Mouse (Mus musculus) adipocyte (in vitro differentiated cells): ENCODE results near the gene Csf2.
"Not testable (repeated sequence)": the region's sequence is repeated elsewhere in the genome, so short reads cannot be mapped to it uniquely, and the experiment has no call there.

Source experiments
- DNase-seq: peaks from one replicate; pipeline ENCODE4 v3.0.0-alpha.2; 2016; ENCODE audit warnings: low spot score

The Csf2 gene

DNA sequence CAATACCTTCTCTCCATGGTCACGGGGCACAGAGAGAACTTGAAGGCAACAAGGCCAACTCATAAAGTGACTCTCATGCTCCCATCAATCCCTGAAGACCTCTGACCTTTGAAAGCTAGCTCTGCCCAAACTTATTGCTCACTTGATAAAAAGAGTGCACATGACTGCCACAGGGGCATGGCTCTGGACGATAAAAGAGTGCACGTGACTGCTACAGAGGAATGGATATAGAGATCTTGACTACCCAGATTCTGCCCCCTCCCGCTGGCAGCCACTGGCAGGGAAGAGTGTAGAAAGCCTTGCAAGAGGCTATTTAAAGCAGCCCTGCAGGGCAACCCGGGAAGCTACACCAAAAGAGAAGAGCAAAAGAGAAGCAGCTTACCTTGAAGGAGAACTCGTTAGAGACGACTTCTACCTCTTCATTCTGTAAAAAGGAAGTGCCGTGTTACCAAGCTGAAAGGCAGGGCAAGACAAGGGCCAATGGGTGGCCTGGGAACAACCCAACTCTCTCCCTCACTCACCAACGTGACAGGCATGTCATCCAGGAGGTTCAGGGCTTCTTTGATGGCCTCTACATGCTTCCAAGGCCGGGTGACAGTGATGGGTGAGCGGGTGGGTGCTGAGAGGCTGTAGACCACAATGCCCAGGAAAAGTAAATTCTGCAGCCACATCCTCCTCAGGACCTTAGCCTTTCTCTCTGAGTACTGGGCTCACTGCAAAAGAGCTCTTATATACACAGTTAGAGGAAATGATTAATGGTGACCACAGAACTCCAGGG, at the start of gene Csf2:
Csf2 (minus strand) TSS at position 728 of the 778 bp plus-strand sequence.
- no peak for DNase-seq

DNA sequence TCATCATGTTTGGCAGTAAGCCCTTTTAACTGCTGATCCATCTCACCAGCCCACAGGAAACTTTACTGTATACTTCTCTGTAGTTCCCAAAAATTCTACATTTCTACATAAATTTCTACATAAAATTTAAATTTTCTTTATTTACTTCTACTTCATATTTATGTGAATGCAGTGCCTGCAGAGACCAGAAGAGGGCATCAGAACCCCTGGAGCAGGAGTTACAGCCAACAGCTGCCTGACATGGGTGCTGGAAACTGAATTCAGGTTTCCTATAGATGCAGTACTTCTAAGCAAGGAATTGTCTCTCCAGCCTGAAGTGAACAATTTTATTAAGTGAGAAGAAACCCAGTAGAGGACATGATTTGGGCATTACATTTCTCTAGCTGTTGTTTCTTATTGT, 49.3 kb upstream of the Csf2 start:
- DNase-seq: no peak

DNA sequence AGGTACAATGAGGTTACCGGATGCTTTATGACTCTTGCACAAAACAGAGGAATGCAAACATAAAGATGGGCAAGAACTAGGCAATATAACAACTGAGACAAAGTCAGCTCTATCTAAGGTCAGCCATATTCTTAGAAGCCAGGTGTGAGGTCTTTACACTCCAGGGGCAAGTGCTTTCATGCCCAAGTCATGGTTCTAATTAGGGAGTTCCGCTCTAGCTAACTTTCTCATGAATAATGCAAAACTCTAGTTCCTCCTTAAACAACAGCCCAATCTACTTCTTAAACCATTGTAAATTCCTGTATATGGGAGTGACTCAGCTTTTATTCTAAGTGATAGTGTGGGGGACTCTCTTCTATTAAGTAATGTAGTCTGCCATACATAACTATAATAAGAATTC, 48.0 kb upstream of the Csf2 start:
- not testable (repeated sequence) for DNase-seq

DNA sequence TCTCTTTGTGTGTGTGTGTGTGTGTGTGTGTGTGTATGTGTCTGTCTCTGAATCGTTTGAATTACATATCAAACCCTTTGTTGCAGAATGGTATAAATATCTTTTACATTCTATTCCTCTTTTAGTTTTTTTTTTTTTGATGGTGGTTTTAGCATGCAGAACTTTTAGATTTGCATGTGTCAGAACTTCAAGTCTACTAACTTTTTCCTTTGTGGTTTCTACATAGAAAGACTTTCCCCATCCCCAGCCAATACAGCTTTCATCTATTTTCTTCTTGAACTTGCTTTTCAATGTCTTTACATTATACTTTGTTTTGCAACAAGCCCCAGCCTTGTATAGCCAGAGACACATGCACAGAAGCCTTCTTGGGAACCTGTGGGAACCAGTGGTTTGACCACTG, 47.3 kb upstream of the Csf2 start:
- DNase-seq: no peak

DNA sequence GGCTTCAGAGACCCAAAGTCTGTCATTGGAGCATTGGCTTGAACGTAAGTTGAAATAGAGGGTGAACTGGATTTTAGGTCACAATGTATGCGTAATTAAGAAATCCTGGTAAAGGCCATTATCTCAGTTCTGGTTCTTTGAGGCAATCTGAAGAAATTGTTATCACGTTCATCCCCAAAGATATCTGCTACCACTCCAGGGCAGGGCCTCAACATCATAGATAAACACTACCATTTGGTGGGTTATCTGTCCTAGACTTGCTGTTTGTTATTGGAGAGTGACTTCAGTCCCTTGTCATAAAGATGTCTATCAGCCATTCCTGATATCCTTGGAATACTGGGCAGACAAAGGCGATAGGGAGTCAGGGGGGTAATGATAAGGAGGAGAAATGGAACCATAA, 46.5 kb upstream of the Csf2 start:
- DNase-seq: no peak

DNA sequence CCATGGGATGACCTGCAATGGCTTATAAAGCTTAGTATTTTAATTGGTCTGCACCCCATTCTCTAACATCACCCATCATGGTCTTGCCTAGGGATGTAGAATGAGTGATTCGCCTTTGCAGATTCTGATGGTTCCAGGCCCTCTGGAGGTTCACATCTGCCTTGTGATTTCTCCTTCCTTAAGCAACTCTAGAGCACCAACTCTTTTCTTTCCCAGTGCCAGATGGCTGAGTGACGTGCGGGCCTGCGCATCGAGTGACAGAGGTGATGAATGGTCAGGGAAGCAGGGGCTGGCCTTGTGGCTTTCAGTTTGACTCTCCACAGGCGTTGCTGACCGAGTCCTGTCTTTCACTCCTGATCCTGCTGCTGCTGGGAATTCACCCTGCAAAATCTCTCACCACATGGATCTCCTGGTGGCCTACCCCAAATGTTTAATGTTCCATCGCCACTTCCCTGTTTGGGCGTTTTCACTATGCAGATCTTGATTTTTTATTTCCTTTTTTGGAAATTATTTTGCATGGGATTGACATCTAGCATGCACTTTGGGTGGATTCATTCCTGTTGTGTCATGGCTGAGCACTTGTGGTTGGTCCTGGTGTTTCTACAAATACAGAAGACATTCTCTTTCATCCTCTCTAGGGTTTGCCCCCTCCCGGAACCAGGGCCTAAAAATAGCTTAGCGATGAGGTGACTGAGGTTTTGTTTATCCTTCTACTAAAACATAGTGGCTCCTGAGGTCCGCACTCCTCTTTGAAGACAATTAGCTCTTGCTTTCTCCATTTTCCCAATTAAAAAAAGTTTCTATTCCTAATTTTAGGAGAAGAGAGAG, 44.7 kb upstream of the Csf2 start:
- no peak for DNase-seq

DNA sequence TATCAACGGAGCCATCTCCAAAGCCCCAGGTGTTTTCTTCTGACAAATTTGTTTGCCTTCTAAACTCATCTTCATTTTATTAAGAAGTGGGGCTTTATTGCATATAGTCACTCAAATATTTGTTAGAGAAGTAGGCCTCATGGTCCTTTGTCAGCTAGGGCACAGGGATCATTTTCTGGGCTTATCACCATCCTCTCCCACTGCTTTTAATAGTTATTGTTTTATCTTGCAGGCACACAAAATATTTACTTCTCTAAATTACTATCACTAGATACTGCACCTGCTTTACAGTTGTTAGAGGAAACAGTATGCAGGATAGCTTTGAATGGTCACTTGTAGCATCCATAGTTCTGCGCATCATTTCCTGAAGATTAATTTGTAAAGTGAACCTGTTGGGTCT, 42.7 kb upstream of the Csf2 start:
- no peak for DNase-seq

DNA sequence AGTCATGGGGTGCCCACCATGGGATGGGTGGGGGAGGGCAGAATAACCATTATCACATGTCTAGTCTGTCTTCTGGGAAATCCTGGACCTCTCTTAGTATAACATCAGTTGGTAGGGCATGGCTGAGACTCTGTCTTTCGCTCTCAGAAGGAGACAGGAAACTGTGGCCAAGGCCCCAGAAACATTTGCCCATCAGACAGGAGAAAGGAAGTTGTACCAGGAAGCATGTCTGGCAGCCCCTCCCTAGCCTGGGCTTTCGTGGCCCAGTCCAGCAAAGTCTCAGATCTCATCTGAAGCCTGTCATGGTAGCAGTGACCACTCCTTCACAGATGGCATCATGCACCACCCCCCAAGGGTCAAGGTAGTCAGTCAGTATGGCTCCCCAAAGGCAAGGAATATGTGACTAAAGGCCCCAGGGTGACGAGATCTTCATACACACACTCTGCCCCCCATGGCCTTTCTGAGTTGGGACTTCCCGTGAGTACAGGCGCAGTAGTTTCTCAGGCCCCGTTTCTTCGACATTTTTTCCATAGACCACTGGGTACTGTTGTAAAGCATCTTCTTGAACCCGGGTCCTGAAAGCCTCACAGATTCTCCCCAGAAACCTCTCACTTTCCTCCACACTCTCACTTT, 38.5 kb upstream of the Csf2 start:
- DNase-seq: no peak

DNA sequence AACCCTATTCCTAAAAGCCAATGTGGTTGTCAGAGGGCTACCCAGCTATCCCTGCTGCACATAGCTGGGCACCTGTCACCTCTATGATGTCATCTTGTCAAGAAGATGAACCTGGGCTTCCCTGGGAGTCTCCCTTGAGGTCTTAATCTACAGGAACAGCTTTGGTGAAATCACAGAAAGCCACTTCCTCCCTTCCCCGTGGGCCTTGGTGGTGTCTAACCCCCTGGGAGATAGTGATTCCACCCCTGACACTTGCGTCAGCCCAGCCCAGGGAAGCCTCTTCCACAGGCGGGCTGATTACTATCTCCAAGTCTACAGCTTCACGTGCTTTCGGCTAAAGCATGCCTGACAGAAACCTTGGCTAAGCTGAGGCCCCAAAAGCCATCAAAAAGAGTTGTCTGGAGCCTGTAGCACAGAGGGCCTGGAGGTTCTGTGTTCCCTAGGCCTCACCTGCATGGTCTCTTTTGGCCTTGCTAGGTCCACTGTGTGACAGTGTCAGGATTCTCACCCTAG, 22.0 kb upstream of the Csf2 start:
- no peak for DNase-seq

DNA sequence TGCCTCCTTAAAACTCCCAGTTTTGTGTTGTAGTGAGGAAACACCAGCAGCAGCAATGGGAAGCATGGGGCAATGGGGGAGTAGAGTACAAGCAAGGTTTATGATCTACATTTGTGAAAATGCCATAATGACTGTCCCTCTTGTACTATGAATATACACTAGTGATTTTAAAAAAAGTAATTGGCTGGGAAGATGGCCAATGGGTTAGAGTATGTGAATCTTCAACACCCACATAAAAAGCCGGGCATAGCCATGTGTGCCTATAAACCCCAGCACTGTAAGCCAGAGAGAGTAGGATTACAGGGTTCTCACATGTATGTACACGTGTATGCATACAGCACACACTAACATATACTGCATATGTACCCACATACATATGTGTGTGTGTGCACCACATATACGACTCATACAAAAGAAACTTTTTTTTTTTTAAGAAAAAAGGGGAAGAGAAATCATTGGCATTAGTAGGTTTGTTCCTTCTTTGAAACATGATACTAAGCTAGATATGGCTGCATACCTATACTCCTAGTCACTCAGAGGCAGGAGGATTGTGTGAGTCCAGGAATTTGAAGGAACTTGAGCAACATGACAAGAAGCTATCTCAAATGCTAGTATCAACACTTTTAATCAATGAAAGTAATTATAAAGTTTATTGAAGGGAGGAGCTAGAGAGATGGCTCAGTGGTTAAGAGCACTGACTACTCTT, 19.9 kb upstream of the Csf2 start:
- DNase-seq: no peak

DNA sequence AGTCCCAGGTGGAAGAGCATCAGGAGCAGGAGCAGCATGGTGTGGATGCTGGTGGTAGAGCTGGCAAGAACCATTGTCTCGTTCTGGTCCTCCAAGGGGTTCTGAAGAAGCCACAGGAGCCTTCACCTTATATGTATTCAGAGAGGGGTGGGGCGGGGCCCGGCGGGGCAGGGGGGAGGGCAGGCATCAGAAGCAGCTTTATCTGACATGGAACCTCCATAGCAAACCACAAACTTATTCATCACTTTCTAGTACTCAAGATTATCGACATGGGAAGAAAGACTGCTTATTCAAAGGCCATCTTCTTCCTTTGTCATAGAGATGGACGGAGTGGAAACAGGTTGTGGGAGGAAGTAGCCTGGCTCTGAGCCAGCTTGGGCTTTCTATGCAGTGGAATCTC, 17.7 kb upstream of the Csf2 start, which contains the start of gene Il3:
Il3 (minus strand) TSS at position 101 of the 400 bp plus-strand sequence.
- DNase-seq: no peak

DNA sequence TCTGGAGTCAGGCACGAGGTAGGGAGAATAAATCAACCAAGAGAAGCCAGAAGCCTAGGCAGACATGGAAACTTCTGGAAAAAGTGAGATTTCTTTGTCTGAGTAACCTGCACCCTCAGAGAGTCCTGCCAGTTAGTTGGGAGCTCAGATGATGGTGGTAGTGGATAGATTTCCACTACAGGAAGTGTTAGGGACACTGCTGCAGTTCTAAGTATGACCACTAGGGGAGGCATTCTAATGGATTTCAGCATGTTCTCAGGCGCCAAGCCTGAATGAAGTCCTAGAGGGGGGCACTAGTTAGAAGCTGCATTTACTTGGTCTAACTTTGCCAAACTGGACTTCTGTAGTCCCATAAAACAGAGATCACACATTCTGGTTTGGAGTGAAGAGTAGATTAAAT, 15.1 kb upstream of the Csf2 start:
- DNase-seq: peak; percentile 50

DNA sequence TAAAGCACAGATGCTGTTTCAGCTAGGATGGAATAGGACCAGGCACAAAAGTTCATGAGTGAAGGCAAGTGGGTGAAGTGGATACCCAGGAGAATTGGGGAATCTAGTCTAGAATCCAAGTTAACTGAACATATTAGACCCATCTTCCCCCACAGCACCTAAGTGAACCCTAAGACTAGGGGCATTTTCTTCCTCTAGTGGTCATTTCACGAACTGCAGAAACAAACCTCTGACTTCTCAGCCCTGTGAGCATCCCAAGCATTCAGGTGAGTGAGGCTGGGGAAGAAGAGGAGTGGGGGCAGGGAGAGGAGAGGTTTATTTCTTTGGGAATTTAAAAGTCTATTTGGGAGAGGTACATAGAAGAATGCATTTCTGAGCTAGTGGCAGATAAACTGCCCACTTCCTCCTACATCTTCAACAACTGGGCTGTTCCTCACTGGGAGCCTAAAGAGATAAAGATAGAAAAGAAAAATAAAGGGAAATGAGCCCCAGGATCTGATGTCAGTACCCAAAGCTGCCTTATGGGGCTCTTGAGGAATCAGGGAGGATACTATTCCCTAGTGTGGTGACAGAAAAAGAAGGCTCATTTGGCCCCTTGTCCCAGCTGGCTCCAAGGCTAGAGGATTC, 14.1 kb upstream of the Csf2 start:
- DNase-seq: no peak

DNA sequence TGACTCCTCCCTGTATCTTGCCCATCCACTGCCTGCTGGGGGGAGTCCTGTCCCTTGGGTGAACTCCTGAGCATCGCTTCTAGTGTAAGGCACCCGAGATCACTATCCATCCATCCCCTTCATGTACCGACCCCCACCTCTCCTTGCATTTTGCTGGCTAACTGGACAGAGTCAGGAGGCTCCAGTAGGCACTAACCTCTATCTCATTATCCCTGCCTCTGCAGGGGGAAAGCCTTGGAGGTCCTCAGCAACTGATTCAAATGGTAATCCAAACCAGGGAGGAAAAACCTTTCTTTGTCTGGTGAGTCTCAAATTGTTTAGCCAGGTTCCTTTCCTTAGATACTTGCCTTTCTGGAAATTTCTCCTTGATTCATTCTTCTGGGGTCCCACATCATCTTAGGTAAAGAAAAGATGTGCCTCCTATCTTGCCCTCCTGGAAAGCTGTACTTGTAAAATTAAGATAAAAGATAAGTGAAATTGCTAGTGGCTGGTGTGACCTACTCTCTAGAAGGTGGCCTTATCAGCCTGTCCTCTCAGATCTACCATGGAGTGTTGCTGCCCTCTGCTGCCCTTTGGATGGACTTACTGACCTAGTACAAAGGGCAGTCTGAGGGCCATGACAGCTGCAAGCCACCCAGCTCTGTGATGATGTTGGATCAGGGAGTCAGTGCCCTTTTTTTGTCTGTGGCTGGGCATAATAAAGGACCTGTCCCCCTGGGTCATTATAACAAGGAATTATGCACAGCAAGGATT, 7.3 kb upstream of the Csf2 start:
- DNase-seq: peak; percentile 89

DNA sequence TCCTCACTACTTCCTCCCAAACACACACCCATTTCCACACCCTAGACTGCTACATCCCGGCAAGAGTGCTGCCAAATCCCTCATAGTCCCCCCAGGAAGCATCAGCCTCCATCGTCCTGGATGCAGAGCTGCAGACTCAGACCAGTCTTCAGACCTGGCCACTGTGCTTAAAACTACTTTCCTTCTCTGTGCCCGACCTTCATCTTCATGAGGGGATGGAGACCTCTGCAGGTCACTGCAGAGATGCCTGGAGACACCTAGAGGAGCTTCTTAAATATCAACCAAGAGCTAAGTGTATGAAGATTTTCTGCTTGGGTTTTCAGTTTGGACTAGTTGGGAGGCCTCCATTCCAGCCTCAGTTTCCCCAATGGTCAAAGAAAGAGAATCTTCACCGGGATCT, 4.6 kb upstream of the Csf2 start:
- peak; percentile 15 for DNase-seq

DNA sequence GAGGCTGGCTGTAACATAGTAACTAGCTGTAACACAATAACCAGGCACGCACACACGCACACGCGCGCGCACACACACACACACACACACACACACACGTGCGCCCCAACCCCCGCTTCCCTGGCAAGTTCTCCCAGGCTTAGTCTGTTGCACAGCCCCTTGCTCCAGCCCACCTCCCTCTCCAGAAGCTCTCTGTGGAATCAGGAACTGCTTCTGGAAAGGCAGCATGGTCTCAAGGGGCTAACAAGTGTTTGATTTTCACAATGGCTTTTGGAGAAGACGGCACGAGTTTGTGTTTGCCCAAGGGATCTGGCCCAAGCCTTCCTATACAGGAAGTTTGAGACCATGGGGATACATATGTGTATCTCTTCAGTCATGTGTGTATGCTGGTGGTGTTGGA, 1.1 kb upstream of the Csf2 start:
- no peak for DNase-seq

DNA sequence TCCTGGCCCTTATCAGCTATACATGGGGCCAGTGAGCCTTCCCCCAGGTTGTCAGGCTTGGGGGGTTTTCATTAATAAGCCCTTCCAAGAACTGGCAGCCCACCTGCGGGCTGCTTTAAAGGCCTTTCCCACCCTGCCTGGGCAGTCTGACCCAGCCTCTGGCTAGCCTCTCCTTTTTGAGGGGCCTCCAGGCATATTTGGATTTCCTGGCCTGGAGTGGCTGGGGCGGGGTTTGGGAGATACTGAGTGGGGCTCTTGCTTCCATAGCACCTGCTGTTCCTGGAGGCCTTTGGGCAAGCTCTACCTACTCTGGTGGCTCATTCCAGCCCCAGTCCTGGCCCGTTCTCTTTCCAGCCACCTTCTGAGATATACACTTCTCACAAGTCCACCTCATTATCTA, 281 bp upstream of the Csf2 start:
- DNase-seq: no peak

DNA sequence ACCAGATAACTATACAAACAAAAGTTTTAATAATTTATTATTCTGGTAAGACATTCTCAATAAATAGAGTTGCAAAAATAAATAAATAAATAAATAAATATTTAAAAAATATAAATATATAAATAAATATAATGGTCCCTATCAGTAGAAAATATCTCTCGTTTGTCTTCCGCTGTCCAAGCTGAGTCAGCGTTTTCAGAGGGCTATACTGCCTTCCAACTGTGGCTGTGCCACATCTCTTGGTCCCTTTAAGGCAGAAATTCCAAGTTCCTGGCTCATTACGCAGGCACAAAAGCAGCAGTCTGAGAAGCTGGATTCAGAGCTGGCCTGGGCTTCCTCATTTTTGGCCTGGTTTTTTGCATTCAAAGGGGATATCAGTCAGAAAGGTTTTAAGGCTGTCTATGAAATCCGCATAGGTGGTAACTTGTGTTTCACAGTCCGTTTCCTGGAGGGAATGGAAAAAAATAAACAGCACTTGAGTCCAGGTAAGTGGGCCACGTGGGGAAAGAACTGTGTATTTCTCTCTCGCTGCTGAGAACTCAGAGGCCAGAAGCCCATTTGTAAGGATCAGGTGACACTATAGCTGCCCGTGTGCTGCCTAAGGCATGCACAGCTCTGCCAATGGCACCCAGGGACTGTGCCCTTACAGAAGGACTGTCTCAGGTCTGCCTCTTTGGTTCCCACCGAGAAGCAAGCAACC, 2.1 kb downstream of the Csf2 start:
- DNase-seq: no peak

DNA sequence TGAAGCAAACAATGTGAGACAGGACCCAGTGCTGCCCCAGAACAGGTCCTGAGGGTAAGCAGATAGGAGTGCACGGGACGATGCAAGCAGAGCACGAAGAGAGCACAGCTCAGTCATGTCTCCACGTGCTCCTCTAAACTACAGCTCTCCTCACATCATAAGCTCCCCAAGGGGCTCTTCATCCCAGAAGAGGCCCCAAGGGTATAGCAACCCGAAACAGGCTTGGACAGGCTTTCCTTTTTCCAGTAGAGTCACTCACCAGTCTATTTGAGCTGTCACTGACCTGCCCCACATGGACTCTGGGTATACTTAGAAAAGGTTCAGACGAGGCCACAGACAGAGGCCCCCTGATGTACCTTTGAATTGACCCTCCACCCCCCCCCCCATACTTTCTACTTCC, 5.0 kb downstream of the Csf2 start:
- no peak for DNase-seq

DNA sequence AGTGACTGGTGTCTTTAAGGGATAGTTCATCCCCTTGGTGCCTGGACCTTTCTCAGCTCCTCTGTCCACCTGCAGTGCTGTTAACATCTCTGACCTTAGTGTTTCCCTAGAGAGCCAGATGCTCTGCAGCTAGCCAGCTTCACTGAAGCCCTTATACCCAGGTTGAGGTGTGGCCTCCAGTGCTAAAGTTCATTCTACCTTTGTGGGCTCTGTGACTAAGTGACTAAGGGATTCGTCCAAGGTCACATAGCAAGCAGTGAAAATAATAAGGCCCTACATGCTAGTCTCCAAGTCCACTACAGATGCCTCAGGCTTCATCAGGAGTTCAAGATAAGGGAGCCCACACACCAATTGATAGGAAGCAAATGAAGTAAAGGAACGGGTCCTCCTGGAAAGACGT, 7.0 kb downstream of the Csf2 start:
- DNase-seq: no peak
